Mouse (Mus musculus): ENCODE data around the gene Alas2. TPM values are rescaled to one million over a fixed set of nuclear protein-coding genes. Genes with fewer than 3 reads are reported as not detected.

The Alas2 gene
- 11.2 TPM for polyA plus RNA-seq (2017; shearing (Covaris generic))

GRCm38 (mm10) chrX:150547239-150547638 lies at the start of gene Alas2:
Gene Alas2, plus strand, starts transcription at chrX:150547375.

DNA sequence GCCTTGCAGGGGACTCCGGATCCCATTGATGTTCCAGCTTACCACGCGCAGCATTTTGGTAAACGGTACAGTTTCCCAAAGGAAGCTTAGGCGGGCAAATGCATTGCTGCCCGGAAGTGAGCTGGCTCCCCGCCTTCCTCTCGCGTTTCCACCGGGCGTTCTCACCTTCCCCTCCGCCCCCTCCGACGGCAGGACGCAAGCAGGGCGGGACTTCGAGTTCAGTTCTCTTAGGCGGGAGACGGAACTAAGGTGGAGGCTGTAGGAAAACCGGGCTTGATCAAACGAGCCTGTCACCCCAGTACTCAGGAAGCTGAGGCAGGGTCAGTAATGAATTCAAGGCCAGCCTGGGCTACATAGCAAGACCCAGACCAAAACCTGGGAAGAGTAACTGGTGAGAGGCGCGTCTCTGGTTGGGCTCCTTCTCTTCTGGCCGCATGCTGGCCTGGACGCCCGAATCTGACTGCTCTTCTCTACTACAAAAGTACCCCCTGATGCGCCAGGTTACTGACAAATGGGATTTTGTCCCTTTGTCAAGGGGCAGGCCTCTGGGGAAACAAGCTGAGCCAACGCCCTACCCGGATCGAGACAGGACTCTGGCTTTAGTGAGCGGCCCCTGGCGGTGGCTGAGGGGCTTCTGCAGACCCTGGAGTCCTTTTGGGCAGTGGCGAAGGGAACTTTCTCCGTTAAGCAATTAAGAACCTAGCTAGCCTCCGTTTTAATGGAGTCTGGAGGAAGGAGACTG lies 41.0 kb downstream of the Alas2 start, which contains the start of gene Pfkfb1:
Gene Pfkfb1 (plus strand): TSS at position 207 of the 742 bp plus-strand sequence.

GRCm38 (mm10) chrX:150589696-150590095 lies 42.5 kb downstream of the Alas2 start, which contains the start of gene Apex2:
Gene Apex2, minus strand, starts transcription at chrX:150589868.

Other genes starting within 250 kb of the Alas2 start
- 21.2 TPM for gene Tmem29, start 88.2 kb upstream of the Alas2 start, polyA plus RNA-seq (2017; shearing (Covaris generic))
- 6.1 TPM for gene Pfkfb1, start 40.9 kb downstream of the Alas2 start, polyA plus RNA-seq (2017; shearing (Covaris generic))
- gene Apex2, start 42.5 kb downstream of the Alas2 start, polyA plus RNA-seq (2017; shearing (Covaris generic)) = 26.9 TPM
- gene Tro, start 110.2 kb downstream of the Alas2 start, polyA plus RNA-seq (2017; shearing (Covaris generic)) = not detected

Measured in activated CD4-positive, CD25-positive, alpha-beta regulatory T cell, adult 9 weeks (primary cell).